9 mouse cellular contexts compared by ENCODE assay signal in the genomic region with DNA sequence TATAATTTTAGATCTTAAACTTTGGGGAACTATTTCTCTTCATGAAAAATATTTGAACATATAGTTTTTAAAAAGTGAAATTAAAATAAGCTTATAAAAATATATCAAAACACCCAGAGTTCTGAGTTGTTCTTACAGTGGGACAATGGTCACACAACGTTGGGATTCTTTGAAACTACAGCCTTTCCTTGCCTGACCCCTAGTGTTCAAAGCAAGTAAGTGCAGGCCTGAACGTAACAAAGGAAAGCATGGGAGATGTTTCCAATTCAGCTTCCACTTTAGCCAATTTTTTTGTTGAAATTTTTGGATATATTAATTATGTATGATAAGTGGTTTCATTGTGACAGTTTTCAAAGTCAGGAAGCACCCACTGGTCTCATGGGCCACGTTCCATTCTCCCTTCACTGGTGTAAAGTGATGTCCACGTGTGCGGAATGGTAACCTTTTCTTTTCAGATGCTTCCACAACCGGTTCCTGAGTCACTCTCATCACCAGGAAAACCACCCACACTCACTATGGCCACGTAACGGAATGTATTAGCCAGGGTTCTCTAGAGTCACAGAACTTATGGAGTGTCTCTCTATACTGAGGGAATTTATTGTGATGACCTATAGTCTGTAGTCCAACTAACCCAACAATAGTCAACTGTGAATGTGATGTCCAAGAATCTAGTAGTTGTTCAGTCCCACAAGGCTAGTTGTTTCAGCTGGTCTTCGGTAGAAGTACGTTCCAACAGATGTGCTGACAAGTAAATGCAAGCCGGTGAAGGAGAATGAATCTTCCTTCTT.
DNase-seq lines count a peak whose midpoint lies in the region; ATAC-seq and TF ChIP-seq lines count a peak whose summit lies in the region.
"Had no signal": no experiment of that assay in that cellular context is flagged by ENCODE, and none has a peak within 500 bp of the region (broad histone marks: within the 10 kb centered on the region; RNA-seq: fewer than 3 reads in every experiment).

No protein-coding gene starts in this region.

- peak; percentile 79 for ATAC-seq in forebrain, embryonic 11.5 days (replicated peaks; ENCODE audit: low FRiP score)
- no peak for ATAC-seq in embryonic facial prominence, embryonic 14.5 days (ENCODE audit: low read depth)

- H3K4me1 ChIP-seq in forebrain, embryonic 11.5 days (replicated peaks; ENCODE audit: control insufficient read depth, insufficient read depth, low read length): no peaks in the 10 kb centered on the region
- no peaks in the 10 kb centered on the region for H3K4me1 ChIP-seq in forebrain, embryonic 10.5 days
- H3K4me1 ChIP-seq in spleen, adult 2 months (ENCODE audit: control insufficient read depth, insufficient read depth, insufficient read length): no peaks in the 10 kb centered on the region
- no peaks in the 10 kb centered on the region for H3K4me1 ChIP-seq in embryonic facial prominence, embryonic 14.5 days (ENCODE audit: control insufficient read depth, insufficient read depth, low read length)
- H3K4me1 ChIP-seq in heart, embryonic 10.5 days: no peaks in the 10 kb centered on the region
- H3K4me1 ChIP-seq: heart, embryonic 15.5 days had no signal

- H3K4me3 ChIP-seq in forebrain, embryonic 11.5 days (ENCODE audit: low read depth, low read length): no peak overlapping the region
- H3K4me3 ChIP-seq in forebrain, embryonic 10.5 days: no peak overlapping the region
- H3K4me3 ChIP-seq in spleen, adult 2 months (ENCODE audit: extremely low read depth, insufficient read depth, insufficient read length): no peak overlapping the region
- H3K4me3 ChIP-seq in embryonic facial prominence, embryonic 14.5 days (ENCODE audit: low read depth, low read length): no peak overlapping the region
- H3K4me3 ChIP-seq in heart, embryonic 10.5 days: no peak overlapping the region
- H3K4me3 ChIP-seq: heart, embryonic 15.5 days had no signal

- no peak for TF ChIP-seq POLR2A in spleen, adult 2 months (IDR thresholded peaks at IDR 0.05; ENCODE audit: low read depth, low read length)

- H3K36me3 ChIP-seq in forebrain, embryonic 11.5 days (ENCODE audit: control insufficient read depth, insufficient read depth, low read length): no peaks in the 10 kb centered on the region
- H3K36me3 ChIP-seq in forebrain, embryonic 10.5 days (replicated peaks): no peaks in the 10 kb centered on the region
- no peaks in the 10 kb centered on the region for H3K36me3 ChIP-seq in spleen, adult 2 months (ENCODE audit: control insufficient read depth, insufficient read depth, low read length)
- H3K36me3 ChIP-seq in embryonic facial prominence, embryonic 14.5 days (ENCODE audit: control insufficient read depth, insufficient read depth, low read length): no peaks in the 10 kb centered on the region
- no peaks in the 10 kb centered on the region for H3K36me3 ChIP-seq in heart, embryonic 10.5 days
- H3K36me3 ChIP-seq: heart, embryonic 15.5 days had no signal

- no peak overlapping the region for H3K4me2 ChIP-seq in forebrain, embryonic 11.5 days (ENCODE audit: low read depth, low read length, severe bottlenecking)
- H3K4me2 ChIP-seq in embryonic facial prominence, embryonic 14.5 days (ENCODE audit: low read depth, low read length): no peak overlapping the region
- H3K4me2 ChIP-seq: heart, embryonic 15.5 days had no signal

- H3K27ac ChIP-seq in forebrain, embryonic 11.5 days (ENCODE audit: low read depth, low read length): no peak overlapping the region
- H3K27ac ChIP-seq in forebrain, embryonic 10.5 days: no peak overlapping the region
- no peak overlapping the region for H3K27ac ChIP-seq in spleen, adult 2 months (ENCODE audit: insufficient read depth, low read length)
- no peak overlapping the region for H3K27ac ChIP-seq in embryonic facial prominence, embryonic 14.5 days (replicated peaks; ENCODE audit: low read depth, low read length)
- H3K27ac ChIP-seq in heart, embryonic 10.5 days: no peak overlapping the region
- H3K27ac ChIP-seq: heart, embryonic 15.5 days had no signal

- no peaks in the 10 kb centered on the region for H3K9me3 ChIP-seq in forebrain, embryonic 11.5 days (ENCODE audit: control insufficient read depth, low read length)
- no peaks in the 10 kb centered on the region for H3K9me3 ChIP-seq in forebrain, embryonic 10.5 days
- H3K9me3 ChIP-seq in embryonic facial prominence, embryonic 14.5 days (ENCODE audit: control insufficient read depth, low read length): no peaks in the 10 kb centered on the region
- no peaks in the 10 kb centered on the region for H3K9me3 ChIP-seq in heart, embryonic 10.5 days
- H3K9me3 ChIP-seq: heart, embryonic 15.5 days had no signal

- 69% methylated on average over 11 of the region's 11 CpGs for WGBS in forebrain, embryonic 11.5 days
- WGBS in forebrain, embryonic 10.5 days: 69% methylated on average over 11 of the region's 11 CpGs
- WGBS in spleen, adult 2 months: 70% methylated on average over 11 of the region's 11 CpGs
- 66% methylated on average over 11 of the region's 11 CpGs for WGBS in embryonic facial prominence, embryonic 14.5 days
- WGBS in heart, embryonic 10.5 days: 60% methylated on average over 11 of the region's 11 CpGs

- peak; percentile 22; the same call in 1 of the 2 replicates for TF ChIP-seq CTCF in spleen, adult 2 months (IDR thresholded peaks at IDR 0.05; ENCODE audit: extremely low read depth, insufficient read depth, insufficient read length, insufficient replicate concordance)

- H3K27me3 ChIP-seq in forebrain, embryonic 11.5 days (ENCODE audit: control insufficient read depth, insufficient read depth, low read length): no peaks in the 10 kb centered on the region
- H3K27me3 ChIP-seq in forebrain, embryonic 10.5 days (ENCODE audit: poor library complexity, severe bottlenecking): no peaks in the 10 kb centered on the region
- no peaks in the 10 kb centered on the region for H3K27me3 ChIP-seq in spleen, adult 2 months (ENCODE audit: control insufficient read depth, insufficient read depth, low read length)
- no peaks in the 10 kb centered on the region for H3K27me3 ChIP-seq in embryonic facial prominence, embryonic 14.5 days (replicated peaks; ENCODE audit: control insufficient read depth, insufficient read depth, low read length)
- no peaks in the 10 kb centered on the region for H3K27me3 ChIP-seq in heart, embryonic 10.5 days (ENCODE audit: insufficient read depth, poor library complexity, severe bottlenecking)
- H3K27me3 ChIP-seq: heart, embryonic 15.5 days had no signal

- no peak for DNase-seq in forebrain, embryonic 11.5 days (ENCODE audit: low spot score)
- DNase-seq in forebrain, embryonic 10.5 days (ENCODE audit: extremely low spot score, low spot score): no peak
- no peak for DNase-seq in spleen, adult 2 months (ENCODE audit: low read depth in 1 of 2, low spot score in 2 of 2)
- DNase-seq in spleen, postnatal 4 days (ENCODE audit: low spot score in 2 of 2): no peak
- DNase-seq in embryonic facial prominence, embryonic 14.5 days (ENCODE audit: low spot score): peak; percentile 20
- DNase-seq in layer of hippocampus, postnatal 10 days (ENCODE audit: low spot score in 2 of 2): peak; percentile 6 to 43
- DNase-seq in right cerebral cortex, adult 2 months (ENCODE audit: low spot score in 2 of 2): peak; percentile 14 to 39
- no peak for DNase-seq in heart, embryonic 10.5 days (ENCODE audit: low spot score)

- H3K9ac ChIP-seq in forebrain, embryonic 11.5 days (ENCODE audit: low read length): no peak overlapping the region
- H3K9ac ChIP-seq in embryonic facial prominence, embryonic 14.5 days (ENCODE audit: low read depth, low read length): no peak overlapping the region
- H3K9ac ChIP-seq: heart, embryonic 15.5 days had no signal

Comparison
In these comparisons a context has a peak if more than half of its experiments do, and no peak if none do; other contexts are left out.
1. DNase-seq: peak in embryonic facial prominence, embryonic 14.5 days (single experiment), layer of hippocampus, postnatal 10 days (2 of 2) and right cerebral cortex, adult 2 months (2 of 2); none in forebrain, embryonic 11.5 days (single experiment), forebrain, embryonic 10.5 days (single experiment), spleen, adult 2 months (0 of 2), spleen, postnatal 4 days (0 of 2) and heart, embryonic 10.5 days (single experiment).